Mouse (Mus musculus) thymus, adult 2 months (tissue): ENCODE results near the gene Apoh.

Experiments
- CTCF ChIP-seq: fragments of 200-500 bp; IDR thresholded peaks from 2 replicates; pipeline ENCODE4 v1.5.1; 2012; ENCODE audit warnings: mild to moderate bottlenecking, control low read depth, low read length, moderate library complexity, borderline replicate concordance; ENCODE audit not compliant: control insufficient read depth, poor library complexity, insufficient read depth; ENCODE audit errors: extremely low read depth
- POLR2A ChIP-seq: fragments of 200-500 bp; IDR thresholded peaks from 2 replicates; pipeline ENCODE4 v1.6.1; 2012; ENCODE audit warnings: mild to moderate bottlenecking, low read length, control low read depth, moderate library complexity; ENCODE audit not compliant: control insufficient read depth, poor library complexity, insufficient read depth; ENCODE audit errors: extremely low read depth

DNA sequence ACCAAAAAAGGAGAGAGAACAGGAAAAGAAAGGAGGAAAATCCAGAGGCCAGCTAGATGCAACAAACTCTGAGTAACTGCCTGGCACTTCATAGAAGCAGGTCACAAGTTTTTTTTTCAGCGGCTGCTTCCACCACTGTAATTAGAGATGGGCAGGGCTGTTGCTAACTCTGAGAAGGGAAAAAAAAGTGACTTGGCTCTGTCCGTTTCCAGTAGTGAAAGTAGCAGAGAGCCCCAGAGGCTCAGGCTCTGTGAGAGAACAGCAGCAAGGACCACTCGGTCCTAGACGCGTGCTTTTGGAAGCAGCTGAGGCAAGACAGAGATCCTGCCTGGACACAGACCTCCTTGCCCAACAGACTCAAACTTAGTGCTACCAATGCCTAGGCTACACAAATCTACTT, 6.7 kb upstream of the Apoh start:
- TF ChIP-seq POLR2A, result no peak
- no peak for TF ChIP-seq CTCF
